Mouse (Mus musculus): ENCODE results near the gene Evl. TPM values are rescaled to one million over a fixed set of nuclear protein-coding genes. Genes with fewer than 3 reads are reported as not detected.
A peak's percentile ranks its signal among the peaks of the same experiment; 100 is the strongest.
"Not testable (repeated sequence)": the region's sequence is repeated elsewhere in the genome, so short reads cannot be mapped to it uniquely, and the experiment has no call there.

Gene Evl
- polyA plus RNA-seq, 1 experiment = 219 TPM

- TF ChIP-seq POLR2A (IDR thresholded peaks at IDR 0.05; ENCODE audit: borderline replicate concordance, low read depth, low read length) (no peak), CTCF (IDR thresholded peaks at IDR 0.05; ENCODE audit: low read depth, low read length) (no peak)
- Histone ChIP-seq H3K27ac (ENCODE audit: insufficient read depth, low read depth, low read length) (no peak overlapping the region), H3K4me3 (ENCODE audit: insufficient read depth, low read length) (no peak overlapping the region), H3K4me1 (ENCODE audit: control insufficient read depth, insufficient read depth, low read length) (peaks cover 10% of the 10 kb centered on the region)
These were observed 146.7 kb downstream of the Evl start for GRCm38 (mm10) chr12:108701221-108701620.

- H3K27ac ChIP-seq (ENCODE audit: insufficient read depth, low read depth, low read length) = no peak within 1 kb of the TSS
- H3K4me3 ChIP-seq (ENCODE audit: insufficient read depth, low read length) = no peak within 1 kb of the TSS
- TF ChIP-seq POLR2A (IDR thresholded peaks at IDR 0.05; ENCODE audit: borderline replicate concordance, low read depth, low read length) (no peak), CTCF (IDR thresholded peaks at IDR 0.05; ENCODE audit: low read depth, low read length) (no peak)
- peaks cover 10% of the 10 kb centered on the region for H3K4me1 ChIP-seq (ENCODE audit: control insufficient read depth, insufficient read depth, low read length)
These were observed 147.7 kb downstream of the Evl start, which contains the start of gene Degs2 for GRCm38 (mm10) chr12:108702185-108702584. Gene Degs2 (minus strand): TSS chr12:108702315.

- Histone ChIP-seq H3K27ac (ENCODE audit: insufficient read depth, low read depth, low read length) (no peak overlapping the region), H3K4me3 (ENCODE audit: insufficient read depth, low read length) (no peak overlapping the region), H3K4me1 (ENCODE audit: control insufficient read depth, insufficient read depth, low read length) (peaks cover 1% of the 10 kb centered on the region)
- TF ChIP-seq CTCF (IDR thresholded peaks at IDR 0.05; ENCODE audit: low read depth, low read length) (no peak), POLR2A (IDR thresholded peaks at IDR 0.05; ENCODE audit: borderline replicate concordance, low read depth, low read length) (no peak)
These were observed 151.0 kb downstream of the Evl start for GRCm38 (mm10) chr12:108705486-108705885.

GRCm38 (mm10) chr12:108706129-108706528, 151.6 kb downstream of the Evl start:
- TF ChIP-seq CTCF (IDR thresholded peaks at IDR 0.05; ENCODE audit: low read depth, low read length) (no peak), POLR2A (IDR thresholded peaks at IDR 0.05; ENCODE audit: borderline replicate concordance, low read depth, low read length) (no peak)
- H3K4me3 ChIP-seq (ENCODE audit: insufficient read depth, low read length) = no peak overlapping the region
- H3K4me1 ChIP-seq (ENCODE audit: control insufficient read depth, insufficient read depth, low read length) = no peaks in the 10 kb centered on the region
- no peak overlapping the region for H3K27ac ChIP-seq (ENCODE audit: insufficient read depth, low read depth, low read length)

- Histone ChIP-seq H3K27ac (ENCODE audit: insufficient read depth, low read depth, low read length) (no peak overlapping the region), H3K4me1 (ENCODE audit: control insufficient read depth, insufficient read depth, low read length) (no peaks in the 10 kb centered on the region), H3K4me3 (ENCODE audit: insufficient read depth, low read length) (no peak overlapping the region)
- no peak for TF ChIP-seq POLR2A (IDR thresholded peaks at IDR 0.05; ENCODE audit: borderline replicate concordance, low read depth, low read length)
- no peak for TF ChIP-seq CTCF (IDR thresholded peaks at IDR 0.05; ENCODE audit: low read depth, low read length)
These were observed 154.9 kb downstream of the Evl start for GRCm38 (mm10) chr12:108709386-108709785.

- Histone ChIP-seq H3K4me1 (ENCODE audit: control insufficient read depth, insufficient read depth, low read length) (no peaks in the 10 kb centered on the region), H3K27ac (ENCODE audit: insufficient read depth, low read depth, low read length) (no peak overlapping the region), H3K4me3 (ENCODE audit: insufficient read depth, low read length) (no peak overlapping the region)
- no peak for TF ChIP-seq POLR2A (IDR thresholded peaks at IDR 0.05; ENCODE audit: borderline replicate concordance, low read depth, low read length)
- TF ChIP-seq CTCF (IDR thresholded peaks at IDR 0.05; ENCODE audit: low read depth, low read length) = no peak
These were observed 155.6 kb downstream of the Evl start for GRCm38 (mm10) chr12:108709964-108710765.

GRCm38 (mm10) chr12:108710861-108711615, 156.5 kb downstream of the Evl start:
- TF ChIP-seq POLR2A (IDR thresholded peaks at IDR 0.05; ENCODE audit: borderline replicate concordance, low read depth, low read length) = no peak
- Histone ChIP-seq H3K4me3 (ENCODE audit: insufficient read depth, low read length) (no peak overlapping the region), H3K4me1 (ENCODE audit: control insufficient read depth, insufficient read depth, low read length) (no peaks in the 10 kb centered on the region), H3K27ac (ENCODE audit: insufficient read depth, low read depth, low read length) (no peak overlapping the region)

- TF ChIP-seq POLR2A (IDR thresholded peaks at IDR 0.05; ENCODE audit: borderline replicate concordance, low read depth, low read length) (no peak), CTCF (IDR thresholded peaks at IDR 0.05; ENCODE audit: low read depth, low read length) (no peak)
- Histone ChIP-seq H3K4me1 (ENCODE audit: control insufficient read depth, insufficient read depth, low read length) (no peaks in the 10 kb centered on the region), H3K27ac (ENCODE audit: insufficient read depth, low read depth, low read length) (no peak overlapping the region), H3K4me3 (ENCODE audit: insufficient read depth, low read length) (no peak overlapping the region)
These were observed 158.0 kb downstream of the Evl start for GRCm38 (mm10) chr12:108712481-108712880.

- peak; percentile 32; the same call in 1 of the 2 replicates for TF ChIP-seq CTCF (IDR thresholded peaks at IDR 0.05; ENCODE audit: low read depth, low read length)
- not testable (repeated sequence) for H3K4me1 ChIP-seq (ENCODE audit: control insufficient read depth, insufficient read depth, low read length); H3K27ac ChIP-seq (ENCODE audit: insufficient read depth, low read depth, low read length); H3K4me3 ChIP-seq (ENCODE audit: insufficient read depth, low read length)
These were observed 159.5 kb downstream of the Evl start for GRCm38 (mm10) chr12:108713972-108714371.

GRCm38 (mm10) chr12:108715854-108716253, 161.3 kb downstream of the Evl start:
- no peak overlapping the region for H3K27ac ChIP-seq (ENCODE audit: insufficient read depth, low read depth, low read length)
- no peaks in the 10 kb centered on the region for H3K4me1 ChIP-seq (ENCODE audit: control insufficient read depth, insufficient read depth, low read length)
- TF ChIP-seq POLR2A (IDR thresholded peaks at IDR 0.05; ENCODE audit: borderline replicate concordance, low read depth, low read length) (no peak), CTCF (IDR thresholded peaks at IDR 0.05; ENCODE audit: low read depth, low read length) (no peak)
- H3K4me3 ChIP-seq (ENCODE audit: insufficient read depth, low read length) = no peak overlapping the region
